Mouse (Mus musculus) ES-E14 (cell line): ENCODE results near the gene Gm6614. TPM values are rescaled to one million over a fixed set of nuclear protein-coding genes. Genes with fewer than 3 reads are reported as not detected.

Source experiments
- DNase-seq: peaks from one replicate; pipeline ENCODE4 v3.0.0-alpha.2; 2013; ENCODE audit warnings: low read depth, low spot score
- H3K27ac ChIP-seq: 2 replicates; pipeline ENCODE4 v1.5.1; 2012; ENCODE audit warnings: low read depth, mild to moderate bottlenecking, low read length, moderate library complexity, mixed read lengths; ENCODE audit not compliant: poor library complexity, insufficient read depth, severe bottlenecking
- H3K36me3 ChIP-seq: 2 replicates; pipeline ENCODE4 v1.6.1; 2012; ENCODE audit warnings: mild to moderate bottlenecking, low read length, moderate library complexity, mixed read lengths; ENCODE audit not compliant: control insufficient read depth, poor library complexity, insufficient read depth, severe bottlenecking
- H3K4me1 ChIP-seq, 2 experiments: fragments of 150-350 bp in 1 of 2; sonication (generic) in 1 of 2; 2 replicates each; pipeline ENCODE4 v1.6.1; 2012; ENCODE audit warnings: low read length in 2 of 2, mild to moderate bottlenecking in 1 of 2, mixed read lengths in 1 of 2; ENCODE audit not compliant: control insufficient read depth in 2 of 2, insufficient read depth in 2 of 2, poor library complexity in 1 of 2
- H3K4me3 ChIP-seq, 2 experiments: fragments of 150-350 bp in 1 of 2; sonication (generic) in 1 of 2; 2 replicates each; pipeline ENCODE4 v1.5.1; 2012; ENCODE audit warnings: low read length in 2 of 2, low read depth in 1 of 2, mild to moderate bottlenecking in 1 of 2, mixed read lengths in 1 of 2; ENCODE audit not compliant: insufficient read depth in 1 of 2, poor library complexity in 1 of 2, severe bottlenecking in 1 of 2
- H3K9ac ChIP-seq: 2 replicates; pipeline ENCODE4 v1.6.1; 2012; ENCODE audit warnings: low read depth, mild to moderate bottlenecking, low read length, mixed read lengths; ENCODE audit not compliant: poor library complexity, insufficient read depth, severe bottlenecking
- H3K9me3 ChIP-seq: fragments of 150-350 bp; sonication (generic); 2 replicates; pipeline ENCODE4 v1.6.1; 2012; ENCODE audit warnings: low read depth, mild to moderate bottlenecking, low read length; ENCODE audit not compliant: control insufficient read depth, insufficient read depth
- CHD2 ChIP-seq: IDR thresholded peaks from 2 replicates; pipeline ENCODE4 v1.6.1; 2014; ENCODE audit warnings: mild to moderate bottlenecking, low read depth, low read length, inconsistent platforms
- HCFC1 ChIP-seq: IDR thresholded peaks from 2 replicates; pipeline ENCODE4 v1.6.1; 2012; ENCODE audit warnings: low read length, inconsistent platforms, borderline replicate concordance; ENCODE audit not compliant: insufficient read depth
- MAFK ChIP-seq: IDR thresholded peaks from 2 replicates; pipeline ENCODE4 v1.6.1; 2014; ENCODE audit warnings: mild to moderate bottlenecking, low read depth, low read length, inconsistent platforms; ENCODE audit not compliant: insufficient read depth
- ZC3H11A ChIP-seq: IDR thresholded peaks from 2 replicates; pipeline ENCODE4 v1.6.1; 2012; ENCODE audit warnings: low read depth, mild to moderate bottlenecking, inconsistent platforms, low read length, borderline replicate concordance
- ZNF384 ChIP-seq: IDR thresholded peaks from 2 replicates; pipeline ENCODE4 v1.6.1; 2012; ENCODE audit warnings: low read depth, low read length, inconsistent platforms
- in situ Hi-C, 2 experiments: fragments of 600-800 bp; cut with MboI; formaldehyde crosslinking; loops; one replicate each; pipeline ENCODE4 v1.15.1; 2025; ENCODE audit warnings: low sequenced_read_pairs in 2 of 2, inconsistent platforms in 1 of 2; ENCODE audit not compliant: unreplicated experiment in 2 of 2
- total RNA-seq: library from RNA; depleted of rRNA; stranded (reverse); fragments of 300-350 nt; gene quantifications from 2 replicates; pipeline ENCODE4 v1.2.3, GENCODE M21; 2012; rRNA removed

Gm6614 gene
- total RNA-seq, 1 experiment: not detected

DNA sequence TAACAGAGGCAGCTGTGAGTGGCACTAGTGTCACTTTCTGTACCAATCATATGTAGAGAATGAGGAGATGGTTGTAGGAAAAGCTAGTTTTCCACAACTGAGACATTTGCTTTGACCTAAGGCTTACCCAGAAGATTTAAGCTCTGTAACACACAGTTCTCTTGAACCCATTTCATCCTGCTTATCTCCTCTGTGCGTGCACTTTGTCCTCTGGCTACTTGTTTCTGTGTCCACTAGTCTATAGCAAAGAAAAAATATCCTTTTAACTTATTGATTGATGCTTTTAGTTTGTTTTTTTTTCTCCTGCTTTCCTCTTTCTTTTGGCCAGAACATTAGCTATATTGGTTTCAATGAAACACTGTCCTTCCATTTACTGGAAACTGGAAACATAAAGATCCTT, 48.8 kb downstream of the Gm6614 start:
- H3K9me3 ChIP-seq: no peaks in the 10 kb centered on the region
- no peaks in the 10 kb centered on the region for H3K36me3 ChIP-seq
- no peaks in the 10 kb centered on the region for H3K4me1 ChIP-seq
- no peak overlapping the region for H3K9ac ChIP-seq
- H3K4me3 ChIP-seq: no peak overlapping the region
- no peak for DNase-seq
- H3K27ac ChIP-seq: no peak overlapping the region
- in situ Hi-C loops: no loop called here
- no peak for TF ChIP-seq ZNF384

GRCm38 (mm10) chr6:141961861-141962260, 49.4 kb downstream of the Gm6614 start:
- DNase-seq: no peak
- H3K36me3 ChIP-seq: no peaks in the 10 kb centered on the region
- H3K27ac ChIP-seq: no peak overlapping the region
- H3K4me3 ChIP-seq: no peak overlapping the region
- in situ Hi-C loops: no loop called here
- H3K9me3 ChIP-seq: no peaks in the 10 kb centered on the region
- H3K4me1 ChIP-seq: no peaks in the 10 kb centered on the region
- H3K9ac ChIP-seq: no peak overlapping the region
- TF ChIP-seq ZC3H11A (no peak), MAFK (no peak), CHD2 (no peak), HCFC1 (no peak), ZNF384 (no peak)

DNA sequence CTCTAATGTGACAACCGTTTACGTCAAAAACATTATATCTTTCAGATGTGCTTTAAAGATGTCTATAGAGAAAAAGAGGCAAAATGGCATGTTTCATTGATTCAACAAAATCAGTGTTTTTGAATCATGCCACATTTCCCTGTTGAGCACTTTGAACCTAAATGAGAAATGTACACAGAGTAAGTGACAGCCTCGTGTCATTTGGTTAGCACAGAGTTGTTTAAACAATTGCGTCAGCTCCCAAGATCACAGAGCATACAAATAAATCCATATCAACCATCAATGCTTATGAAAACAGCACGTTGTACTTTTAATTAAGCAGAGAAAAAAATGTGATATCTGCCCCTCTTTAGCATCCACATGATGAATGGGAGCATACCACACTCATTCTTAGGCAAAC, 50.7 kb downstream of the Gm6614 start:
- no peak overlapping the region for H3K9ac ChIP-seq
- TF ChIP-seq CHD2: no peak
- TF ChIP-seq ZC3H11A: no peak
- TF ChIP-seq ZNF384: no peak
- no peak for TF ChIP-seq HCFC1
- no peak for TF ChIP-seq MAFK
- H3K27ac ChIP-seq: no peak overlapping the region
- no peak overlapping the region for H3K4me3 ChIP-seq
- in situ Hi-C loops: no loop called here
- DNase-seq: no peak
- no peaks in the 10 kb centered on the region for H3K4me1 ChIP-seq
- no peaks in the 10 kb centered on the region for H3K9me3 ChIP-seq
- H3K36me3 ChIP-seq: no peaks in the 10 kb centered on the region

- Histone ChIP-seq H3K36me3 (no peaks in the 10 kb centered on the region), H3K9me3 (no peaks in the 10 kb centered on the region), H3K9ac (no peak within 1 kb of the TSS), H3K4me1 (no peaks in the 10 kb centered on the region), H3K27ac (no peak within 1 kb of the TSS), H3K4me3 (no peak within 1 kb of the TSS)
- no peak for DNase-seq
- in situ Hi-C loops: no loop called here
- no peak for TF ChIP-seq MAFK
- no peak for TF ChIP-seq CHD2
- TF ChIP-seq ZC3H11A: no peak
- TF ChIP-seq ZNF384: no peak
- no peak for TF ChIP-seq HCFC1
These were observed 64.4 kb downstream of the Gm6614 start, which contains the start of gene Slco1a1 for GRCm38 (mm10) chr6:141946862-141947261. TSS of gene Slco1a1 (minus strand) at chr6:141946962.

DNA sequence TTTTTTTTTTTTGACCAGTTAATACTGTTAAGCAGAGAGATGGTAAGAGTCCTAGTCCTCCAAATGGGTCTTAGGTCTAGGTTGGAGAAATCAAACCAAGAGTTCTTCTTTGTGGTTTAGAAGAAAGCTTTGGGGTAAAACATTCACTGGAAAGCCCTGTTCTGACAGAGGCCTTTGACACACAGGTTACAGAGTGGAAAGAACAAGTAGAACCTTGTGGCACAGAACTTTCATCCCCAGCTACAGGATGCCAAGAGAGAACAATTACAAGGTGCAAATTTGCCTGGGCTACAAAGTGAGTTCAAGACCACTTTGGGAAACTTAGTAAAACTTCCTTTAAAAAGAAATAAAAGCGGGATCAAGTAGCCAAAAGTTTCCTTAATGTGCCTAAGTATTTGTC, 70.8 kb downstream of the Gm6614 start:
- Histone ChIP-seq H3K9me3 (no peaks in the 10 kb centered on the region), H3K36me3 (no peaks in the 10 kb centered on the region), H3K4me1 (no peaks in the 10 kb centered on the region), H3K27ac (no peak overlapping the region), H3K9ac (no peak overlapping the region), H3K4me3 (no peak overlapping the region)
- TF ChIP-seq ZC3H11A (no peak), CHD2 (no peak), MAFK (no peak), HCFC1 (no peak), ZNF384 (no peak)
- DNase-seq: no peak
- in situ Hi-C loops: no loop called here

Other genes with a start within 250 kb of the Gm6614 start
- gene Gm5724, start 237.6 kb downstream of the Gm6614 start, total RNA-seq: 0.16 and 0.27 TPM in 2 replicates
- gene Slco1a4, start 155.2 kb downstream of the Gm6614 start, total RNA-seq: not detected in 2 replicates
- not detected in 2 replicates for gene Slco1a1, start 64.5 kb downstream of the Gm6614 start, total RNA-seq
- not detected in 2 replicates for gene Slco1a6, start 197.1 kb upstream of the Gm6614 start, total RNA-seq